Mouse (Mus musculus): ENCODE data around the gene Fyn. TPM values are rescaled to one million over a fixed set of nuclear protein-coding genes. Genes with fewer than 3 reads are reported as not detected.

Gene Fyn
- polyA plus RNA-seq, 1 experiment from 2014 or later = 22.4 TPM

GRCm38 (mm10) chr10:39612633-39612988 lies 244.0 kb downstream of the Fyn start, which contains the start of gene Traf3ip2:
TSS of gene Traf3ip2 (plus strand) at chr10:39612934.
- peaks cover 29% of the 10 kb centered on the region for H3K4me1 ChIP-seq (ENCODE audit: insufficient read depth, low read length)
- 27% methylated on average over 4 of the region's 4 CpGs for WGBS
- H3K9me3 ChIP-seq (ENCODE audit: low read length) = no peaks in the 10 kb centered on the region
- peak within 1 kb of the TSS; percentile 60 for H3K4me2 ChIP-seq (replicated peaks; ENCODE audit: low read depth, low read length)
- H3K27me3 ChIP-seq (ENCODE audit: insufficient read depth, low read length) = no peaks in the 10 kb centered on the region
- H3K4me3 ChIP-seq (ENCODE audit: low read length) = peak within 1 kb of the TSS; percentile 51
- H3K36me3 ChIP-seq (ENCODE audit: insufficient read depth, low read length) = no peaks in the 10 kb centered on the region
- ATAC-seq (ENCODE audit: low FRiP score, low TSS enrichment) = peak; percentile 28
- H3K9ac ChIP-seq (replicated peaks; ENCODE audit: low read length) = peak within 1 kb of the TSS; percentile 76
- H3K27ac ChIP-seq (ENCODE audit: low read length) = peak within 1 kb of the TSS; percentile 98

- Histone ChIP-seq H3K4me3 (ENCODE audit: low read length) (peak overlapping the region; percentile 51), H3K4me1 (ENCODE audit: insufficient read depth, low read length) (peaks cover 29% of the 10 kb centered on the region), H3K4me2 (replicated peaks; ENCODE audit: low read depth, low read length) (peak overlapping the region; percentile 60), H3K27ac (ENCODE audit: low read length) (peak overlapping the region; percentile 98), H3K9me3 (ENCODE audit: low read length) (no peaks in the 10 kb centered on the region), H3K36me3 (ENCODE audit: insufficient read depth, low read length) (0 out of 2 replicates have a peak, but pooled peaks cover 3% of the 10 kb centered on the region), H3K9ac (replicated peaks; ENCODE audit: low read length) (peak overlapping the region; percentile 76), H3K27me3 (ENCODE audit: insufficient read depth, low read length) (no peaks in the 10 kb centered on the region)
- WGBS = under 1% methylated on average over 26 of the region's 26 CpGs
- peak; percentile 91 for ATAC-seq (ENCODE audit: low FRiP score, low TSS enrichment)
These were observed 244.6 kb downstream of the Fyn start for GRCm38 (mm10) chr10:39612989-39613831.

- ATAC-seq (ENCODE audit: low FRiP score, low TSS enrichment) = no peak
- WGBS = 6% methylated on average over 2 of the region's 2 CpGs
- Histone ChIP-seq H3K4me1 (ENCODE audit: insufficient read depth, low read length) (peaks cover 29% of the 10 kb centered on the region), H3K4me3 (ENCODE audit: low read length) (peak overlapping the region; percentile 51), H3K27ac (ENCODE audit: low read length) (peak overlapping the region; percentile 98), H3K9ac (replicated peaks; ENCODE audit: low read length) (peak overlapping the region; percentile 76), H3K36me3 (ENCODE audit: insufficient read depth, low read length) (0 out of 2 replicates have a peak, but pooled peaks cover 3% of the 10 kb centered on the region), H3K27me3 (ENCODE audit: insufficient read depth, low read length) (no peaks in the 10 kb centered on the region), H3K4me2 (replicated peaks; ENCODE audit: low read depth, low read length) (peak overlapping the region; percentile 60), H3K9me3 (ENCODE audit: low read length) (no peaks in the 10 kb centered on the region)
These were observed 245.3 kb downstream of the Fyn start for GRCm38 (mm10) chr10:39613973-39614372.

- ATAC-seq (ENCODE audit: low FRiP score, low TSS enrichment) = peak; percentile 39; the same call in 1 of the 2 replicates
- WGBS = 15% methylated on average over 6 of the region's 6 CpGs
- Histone ChIP-seq H3K27me3 (ENCODE audit: insufficient read depth, low read length) (no peaks in the 10 kb centered on the region), H3K9ac (replicated peaks; ENCODE audit: low read length) (peak overlapping the region; percentile 58), H3K27ac (ENCODE audit: low read length) (peak overlapping the region; percentile 98), H3K36me3 (ENCODE audit: insufficient read depth, low read length) (0 out of 2 replicates have a peak, but pooled peaks cover 3% of the 10 kb centered on the region), H3K4me3 (ENCODE audit: low read length) (peak overlapping the region; percentile 51; the same call in 1 of the 2 replicates), H3K9me3 (ENCODE audit: low read length) (no peaks in the 10 kb centered on the region), H3K4me1 (ENCODE audit: insufficient read depth, low read length) (peaks cover 29% of the 10 kb centered on the region), H3K4me2 (replicated peaks; ENCODE audit: low read depth, low read length) (peak overlapping the region; percentile 60)
These were observed 246.0 kb downstream of the Fyn start for GRCm38 (mm10) chr10:39614676-39615075.

Other genes starting within 250 kb of the Fyn start
- gene Fam229b, start 234.9 kb upstream of the Fyn start, polyA plus RNA-seq (2015; fragmentation: Nextera tagmentation; extraction: Ambion mirVana) = 10.5 and 13.0 TPM in 2 replicates
- 16.1 and 17.5 TPM in 2 replicates for gene Tube1, start 234.9 kb upstream of the Fyn start, polyA plus RNA-seq (2015; fragmentation: Nextera tagmentation; extraction: Ambion mirVana)
- gene Ccn6, start 205.1 kb upstream of the Fyn start, polyA plus RNA-seq (2015; fragmentation: Nextera tagmentation; extraction: Ambion mirVana) = 0.36 and 0.46 TPM in 2 replicates
- 18.4 and 18.9 TPM in 2 replicates for gene Traf3ip2, start 244.1 kb downstream of the Fyn start, polyA plus RNA-seq (2015; fragmentation: Nextera tagmentation; extraction: Ambion mirVana)